Mouse (Mus musculus): ENCODE results near the gene Kifc5b.
"Not testable (repeated sequence)": the region's sequence is repeated elsewhere in the genome, so short reads cannot be mapped to it uniquely, and the experiment has no call there.

The Kifc5b gene

DNA sequence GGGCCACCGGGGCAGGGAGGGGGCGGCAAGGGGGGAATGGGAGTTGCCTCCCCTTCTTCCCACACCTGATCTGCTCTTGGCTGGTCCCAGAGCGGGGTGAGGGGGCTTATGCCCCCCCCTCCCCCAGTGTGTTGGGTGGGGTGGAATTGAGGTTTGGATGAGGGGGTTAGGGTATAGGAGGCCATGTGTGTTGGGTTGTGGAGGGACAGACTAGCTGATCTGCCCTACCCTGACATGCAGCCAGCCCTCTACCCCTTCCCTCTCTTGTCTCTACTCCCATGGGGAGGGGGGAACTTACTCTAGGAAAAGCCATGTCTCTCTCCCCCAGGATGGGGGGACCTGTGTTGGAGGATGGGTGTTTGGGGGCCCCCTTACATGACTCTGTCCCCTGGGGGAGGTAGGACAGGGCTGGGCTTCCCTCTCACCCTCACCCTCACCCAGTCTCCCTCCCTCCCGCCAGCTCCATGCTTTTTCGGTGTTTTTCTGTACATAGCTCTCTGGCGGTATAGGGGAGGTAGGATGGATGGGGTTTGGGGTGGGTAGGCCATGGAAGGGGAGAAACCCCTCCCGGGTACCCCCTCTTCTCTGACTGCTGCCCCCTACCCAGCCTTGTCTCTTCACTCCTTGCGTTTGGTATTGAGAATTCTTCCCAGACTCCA is 54.5 kb downstream of the Kifc5b start:
- no peak for DNase-seq (ENCODE audit: low spot score)

DNA sequence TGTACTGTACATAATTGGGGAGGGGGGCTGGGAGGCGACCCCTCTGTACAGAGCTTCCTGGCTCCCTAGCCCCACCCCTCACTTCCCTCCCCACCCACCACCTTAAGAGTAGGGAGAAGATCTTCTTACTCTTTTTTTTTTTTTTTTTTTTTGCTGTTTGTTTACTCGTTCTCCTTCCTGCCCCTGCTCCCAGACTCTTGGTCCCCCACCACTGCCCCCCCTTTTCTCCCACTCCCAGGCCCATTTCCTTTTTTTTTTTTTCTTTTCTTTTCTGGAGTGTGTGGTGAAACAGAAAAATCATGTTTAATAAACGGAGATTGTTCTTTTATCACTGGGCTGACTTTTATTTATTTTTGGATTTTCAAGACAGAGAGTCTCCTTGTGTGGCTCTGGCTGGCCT is 55.2 kb downstream of the Kifc5b start:
- no peak for DNase-seq (ENCODE audit: low spot score)

DNA sequence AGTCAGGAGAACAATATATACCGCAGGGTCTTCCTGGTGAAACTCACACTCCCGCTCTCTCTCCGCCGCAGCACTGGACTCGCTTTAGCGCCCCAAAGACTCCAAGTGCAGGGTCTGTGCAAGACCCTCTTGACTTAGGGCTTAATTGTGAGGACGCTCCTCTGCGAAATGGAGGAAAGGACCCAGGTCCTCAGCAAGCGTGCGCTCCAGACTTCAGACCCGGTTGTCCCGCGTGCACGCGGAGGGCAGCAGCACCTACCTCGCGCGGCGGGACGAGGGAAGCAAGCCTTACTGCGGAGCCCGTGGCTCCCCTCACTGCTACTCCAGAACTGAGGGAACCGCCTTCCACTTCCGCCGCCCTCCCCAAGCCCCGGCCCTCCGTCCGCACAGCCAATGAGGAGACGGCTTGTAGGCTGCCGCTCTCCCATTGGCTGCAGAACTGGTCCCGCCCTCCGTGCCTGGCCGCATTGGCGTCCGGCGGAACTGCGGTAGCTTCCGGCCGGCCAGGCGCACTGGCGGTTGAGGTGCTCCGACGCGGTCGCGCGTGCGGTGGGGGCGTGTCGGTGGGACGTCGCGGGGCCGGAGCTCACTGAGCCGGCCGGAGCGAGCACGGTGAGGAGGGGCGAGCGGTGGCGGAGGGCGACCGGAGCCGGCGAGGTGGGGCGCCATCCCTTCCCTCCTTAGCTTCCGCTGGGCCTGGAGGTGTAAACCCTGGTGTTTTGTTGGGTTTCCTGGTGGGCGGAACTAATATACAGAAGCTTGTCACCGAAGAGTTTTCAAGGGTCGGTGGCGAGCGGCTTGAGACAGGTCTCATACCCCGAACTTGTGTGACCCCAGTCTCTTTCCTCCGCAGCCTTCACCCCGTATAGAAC is 56.0 kb downstream of the Kifc5b start, which contains the start of gene Zbtb9:
TSS of gene Zbtb9 (plus strand) at position 465 of the 872 bp plus-strand sequence.
- peak; percentile 94 for DNase-seq (ENCODE audit: low spot score)

DNA sequence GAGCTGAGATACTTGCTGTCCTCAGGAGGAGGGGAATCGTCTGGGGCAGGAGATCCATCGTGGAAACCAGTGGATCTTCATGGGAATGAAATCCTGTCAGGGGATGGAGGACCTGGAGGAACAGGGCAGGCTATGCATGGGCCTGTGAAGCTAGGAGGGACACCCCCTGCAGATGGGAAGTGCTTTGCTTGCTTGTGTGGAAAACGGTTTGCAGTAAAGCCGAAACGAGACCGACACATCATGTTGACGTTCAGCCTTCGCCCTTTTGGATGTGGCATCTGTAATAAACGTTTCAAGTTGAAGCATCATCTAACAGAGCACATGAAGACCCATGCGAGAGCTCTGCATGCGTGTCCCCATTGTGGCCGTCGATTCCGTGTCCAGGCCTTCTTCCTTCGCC is 57.7 kb downstream of the Kifc5b start:
- no peak for DNase-seq (ENCODE audit: low spot score)

DNA sequence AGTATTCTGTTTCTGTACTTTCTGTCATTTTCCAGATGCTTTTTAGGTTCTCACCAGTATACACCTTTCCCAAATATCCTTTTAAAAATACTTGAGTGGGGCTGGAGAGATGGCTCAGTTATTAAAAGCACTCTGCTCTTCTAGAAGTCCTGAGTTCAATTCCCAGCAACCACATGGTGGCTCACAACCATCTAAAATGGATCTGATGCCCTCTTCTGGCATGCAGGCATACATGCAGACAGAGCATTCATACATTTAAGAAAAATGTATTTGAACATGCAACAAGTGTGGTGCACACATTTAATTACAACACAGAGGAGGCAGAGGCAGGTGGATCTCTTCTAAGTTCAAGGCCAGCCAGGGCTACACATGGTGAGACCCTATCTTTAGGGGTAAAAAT is 58.5 kb downstream of the Kifc5b start:
- no peak for DNase-seq (ENCODE audit: low spot score)

DNA sequence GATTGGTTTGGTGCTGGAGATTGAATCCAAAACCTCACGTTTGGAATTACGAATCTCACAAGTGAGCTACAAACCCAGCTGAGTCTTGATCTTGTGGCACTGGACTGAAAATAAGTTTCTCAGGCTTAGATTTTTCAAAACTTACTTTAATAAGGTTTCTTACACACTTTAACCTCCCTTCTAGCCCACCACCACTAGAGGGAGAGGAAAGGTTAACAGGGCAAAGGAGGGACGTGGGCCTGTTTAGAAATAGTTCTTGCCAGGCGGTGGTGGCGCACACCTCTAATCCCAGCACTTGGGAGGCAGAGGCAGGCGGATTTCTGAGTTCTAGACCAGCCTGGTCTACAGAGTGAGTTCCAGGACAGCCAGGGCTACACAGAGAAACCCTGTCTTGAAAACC is 60.5 kb downstream of the Kifc5b start:
- not testable (repeated sequence) for DNase-seq (ENCODE audit: low spot score)

DNA sequence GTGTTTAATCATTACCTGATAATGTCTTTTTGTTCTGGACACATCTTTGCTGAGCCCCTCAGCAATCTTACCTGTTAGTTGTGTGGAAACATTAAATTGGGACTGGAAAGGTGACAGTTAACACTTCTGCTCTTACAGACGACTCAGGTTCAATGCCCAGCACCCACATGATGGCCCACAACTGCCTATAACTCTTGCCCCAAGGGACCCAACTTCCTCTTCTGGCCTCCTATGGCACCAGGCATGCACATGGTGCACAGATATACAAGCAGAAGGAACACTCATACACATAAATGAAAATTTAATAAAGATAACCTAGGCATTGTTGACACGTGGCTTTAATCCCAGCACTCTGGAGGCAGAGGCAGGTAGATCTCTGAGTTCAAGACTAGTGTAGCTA is 62.5 kb downstream of the Kifc5b start:
- DNase-seq (ENCODE audit: low spot score) = no peak

DNA sequence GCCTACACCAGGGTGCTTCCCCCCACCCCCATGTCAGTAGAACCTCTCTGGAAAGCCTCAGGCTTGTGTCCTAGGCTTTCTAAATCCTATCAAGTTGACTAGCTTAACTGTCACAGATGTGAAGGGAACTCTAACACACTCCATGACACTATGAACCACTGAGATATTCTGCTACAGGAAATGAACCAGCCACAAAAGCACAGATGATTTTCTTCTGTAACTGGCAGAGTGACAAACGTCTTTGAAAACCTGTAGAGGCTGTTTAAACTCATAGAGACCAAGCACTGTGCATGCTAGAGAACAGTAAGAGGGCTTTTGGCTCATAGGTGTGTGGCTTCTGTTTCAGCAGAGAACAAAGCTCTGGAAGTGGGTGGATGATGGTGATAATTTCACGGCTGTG is 64.2 kb downstream of the Kifc5b start:
- no peak for DNase-seq (ENCODE audit: low spot score)
